Mouse (Mus musculus): ENCODE measurements at regions not wholly inside any gene's neighbourhood (a gene's known extent, or its start where the extent isn't known, plus 50 kb on each side); places are given as distances from the start of the nearest gene placed in this dataset.

DNA sequence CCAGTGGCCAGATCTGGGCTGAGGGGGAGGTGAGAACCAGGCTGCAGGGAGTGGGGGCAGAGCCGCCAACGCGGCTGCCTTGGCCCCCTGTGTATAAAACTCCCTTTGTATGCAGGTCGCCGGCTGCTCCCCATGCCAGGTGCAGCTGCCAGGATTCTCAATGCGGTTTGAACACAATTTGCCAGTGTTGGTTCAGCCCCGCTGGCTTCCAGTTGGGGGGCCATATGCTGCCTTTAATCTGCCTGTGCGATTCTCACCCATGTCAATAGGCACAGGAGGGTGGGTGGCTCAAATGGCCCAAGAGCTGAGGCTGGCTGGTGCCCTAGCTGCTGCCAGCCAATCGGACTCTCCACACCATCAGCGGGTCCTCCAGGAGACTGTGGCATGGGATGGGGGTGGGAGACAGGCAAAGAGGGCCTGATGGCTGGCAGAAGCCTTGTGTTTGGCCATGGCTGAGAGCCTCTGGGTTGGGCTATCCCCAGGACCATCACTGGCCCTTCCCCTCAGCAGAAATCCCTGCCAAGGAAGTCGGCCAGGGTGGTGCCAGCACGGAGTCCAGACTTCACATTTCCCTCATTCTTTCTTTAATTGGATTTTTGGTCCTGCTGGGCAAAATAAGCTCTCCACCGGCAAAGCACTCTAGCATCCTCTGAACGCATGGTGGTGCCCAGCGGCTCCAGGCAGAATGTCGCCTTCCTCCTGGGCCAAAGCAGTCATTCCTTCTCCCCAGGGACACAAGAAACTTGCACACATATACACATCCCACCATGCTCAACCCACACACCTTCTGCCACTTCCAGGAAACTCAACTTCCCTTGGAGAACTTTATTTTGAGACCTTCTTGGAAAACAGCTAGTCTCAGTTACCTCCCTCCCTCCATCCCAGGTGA lies 338.0 kb downstream of the Bcor start:
- TF ChIP-seq CTCF (IDR thresholded peaks at IDR 0.05; ENCODE audit: low read depth, low read length), result no peak
- no peak for TF ChIP-seq POLR2A (IDR thresholded peaks at IDR 0.05; ENCODE audit: insufficient read depth, low read length)
- no peak for TF ChIP-seq EP300 (IDR thresholded peaks at IDR 0.05; ENCODE audit: insufficient read depth, low read depth, low read length)
